Mouse (Mus musculus) spleen, adult 10 weeks (tissue): ENCODE data around the gene Rnf168. TPM values are rescaled to one million over a fixed set of nuclear protein-coding genes. Genes with fewer than 3 reads are reported as not detected.

Source experiments
- polyA plus RNA-seq: library from polyadenylated mRNA; stranded (reverse); fragments of 350-450 nt; fragmentation: Illumina TruSeq; extraction: RNeasy Lipid Tissue Mini Kit (QIAGEN cat#74804); gene quantifications from one replicate; pipeline ENCODE4 v1.2.3, GENCODE M21; 2015; ENCODE audit warnings: low replicate concordance; ENCODE audit not compliant: insufficient read depth

The Rnf168 gene
- 23.4 TPM for polyA plus RNA-seq

GRCm38 (mm10) chr16:32277308-32278256 is at the start of gene Rnf168:
TSS of gene Rnf168 (plus strand) at chr16:32277459.

GRCm38 (mm10) chr16:32246952-32247370 is 30.3 kb upstream of the Rnf168 start, which contains the start of the genes Fbxo45 and Wdr53:
TSS of gene Fbxo45 (minus strand) at chr16:32247158.
TSS of gene Wdr53 (plus strand) at chr16:32247227.

GRCm38 (mm10) chr16:32271291-32271690 is 6.0 kb upstream of the Rnf168 start, which contains the start of gene Smco1:
TSS of gene Smco1 (plus strand) at chr16:32271468.

GRCm38 (mm10) chr16:32332040-32332555 is 54.8 kb downstream of the Rnf168 start, which contains the start of gene Ubxn7:
TSS of gene Ubxn7 (plus strand) at chr16:32332257.

Other genes starting within 250 kb of the Rnf168 start
- gene Pak2, start 198.1 kb upstream of the Rnf168 start, polyA plus RNA-seq = 109 TPM
- 59.4 TPM for gene Pigx, start 177.7 kb upstream of the Rnf168 start, polyA plus RNA-seq
- gene Cep19, start 177.7 kb upstream of the Rnf168 start, polyA plus RNA-seq = 11.7 TPM
- gene Nrros, start 111.9 kb upstream of the Rnf168 start, polyA plus RNA-seq = 72.5 TPM
- 10.9 TPM for gene Bex6, start 97.6 kb upstream of the Rnf168 start, polyA plus RNA-seq
- 16.7 TPM for gene Fbxo45, start 30.3 kb upstream of the Rnf168 start, polyA plus RNA-seq
- gene Wdr53, start 30.2 kb upstream of the Rnf168 start, polyA plus RNA-seq = 20.3 TPM
- gene Smco1, start 6.0 kb upstream of the Rnf168 start, polyA plus RNA-seq = not detected
- gene Ubxn7, start 54.8 kb downstream of the Rnf168 start, polyA plus RNA-seq = 35.0 TPM
- gene Tm4sf19, start 123.0 kb downstream of the Rnf168 start, polyA plus RNA-seq = not detected
- gene Tctex1d2, start 142.2 kb downstream of the Rnf168 start, polyA plus RNA-seq = 25.9 TPM
- gene Pcyt1a, start 153.5 kb downstream of the Rnf168 start, polyA plus RNA-seq = 21.3 TPM
- not detected for gene Slc51a, start 210.4 kb downstream of the Rnf168 start, polyA plus RNA-seq
- not detected for gene Zdhhc19, start 218.8 kb downstream of the Rnf168 start, polyA plus RNA-seq